Mouse (Mus musculus): ENCODE data around the gene Myg1. TPM values are rescaled to one million over a fixed set of nuclear protein-coding genes. Genes with fewer than 3 reads are reported as not detected.

Myg1 gene
- total and polyA plus RNA-seq, 2 experiments, result 25.5 to 32.3 TPM

DNA sequence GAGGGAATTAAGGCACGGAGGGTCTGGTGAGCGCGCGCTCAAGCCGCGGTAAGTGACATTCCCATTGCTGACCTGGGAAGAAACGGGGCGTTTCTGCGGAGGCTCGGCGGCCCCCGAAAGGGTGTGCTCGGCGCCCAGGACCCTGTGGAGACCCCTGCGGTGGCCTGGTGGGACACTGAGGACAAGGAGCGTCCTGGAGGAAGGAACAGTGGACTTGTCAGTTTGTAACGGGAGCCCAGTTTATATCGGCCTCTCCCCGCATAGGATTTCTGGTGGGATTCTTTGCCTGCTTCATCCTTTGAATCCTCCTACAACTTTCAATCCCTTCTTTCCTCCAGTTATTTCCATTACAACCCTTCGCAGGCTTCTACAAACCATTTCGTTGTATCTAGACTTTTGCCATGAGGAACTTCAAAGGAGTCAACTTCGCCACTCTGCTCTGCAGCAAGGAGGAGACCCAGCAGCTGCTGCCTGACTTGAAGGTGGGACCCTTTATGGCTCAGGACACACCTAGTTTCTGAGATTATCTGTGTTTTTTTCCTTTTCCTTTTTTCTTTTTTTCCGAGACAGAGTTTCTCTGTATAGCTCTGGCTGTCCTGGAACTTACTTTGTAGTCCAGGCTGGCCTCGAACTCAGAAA, 35.0 kb upstream of the Myg1 start:
- no peak for DNase-seq (ENCODE audit: extremely low read depth, low read depth, low spot score)
- H3K27me3 ChIP-seq (ENCODE audit: control insufficient read depth, insufficient read depth, low read length), result no peaks in the 10 kb centered on the region
- WGBS, result 9% methylated on average over 24 of the region's 24 CpGs
- TF ChIP-seq POLR2A (IDR thresholded peaks at IDR 0.05; ENCODE audit: extremely low read depth, insufficient read depth, low read length) (no peak), CTCF (IDR thresholded peaks at IDR 0.05; ENCODE audit: low read depth, low read length) (no peak)
- H3K4me3 ChIP-seq (ENCODE audit: insufficient read depth, low read depth, low read length), result peak overlapping the region; percentile 57
- H3K4me1 ChIP-seq (ENCODE audit: control insufficient read depth, insufficient read depth, low read length), result no peaks in the 10 kb centered on the region
- H3K27ac ChIP-seq (replicated peaks; ENCODE audit: insufficient read depth, low read depth, low read length), result no peak overlapping the region
- H3K79me2 ChIP-seq (ENCODE audit: control insufficient read depth, insufficient read depth, low read length), result no peaks in the 10 kb centered on the region
- peak overlapping the region; percentile 12 for H3K9ac ChIP-seq (ENCODE audit: low read depth, low read length)
- H3K36me3 ChIP-seq (ENCODE audit: control insufficient read depth, insufficient read depth, low read length), result no peaks in the 10 kb centered on the region

DNA sequence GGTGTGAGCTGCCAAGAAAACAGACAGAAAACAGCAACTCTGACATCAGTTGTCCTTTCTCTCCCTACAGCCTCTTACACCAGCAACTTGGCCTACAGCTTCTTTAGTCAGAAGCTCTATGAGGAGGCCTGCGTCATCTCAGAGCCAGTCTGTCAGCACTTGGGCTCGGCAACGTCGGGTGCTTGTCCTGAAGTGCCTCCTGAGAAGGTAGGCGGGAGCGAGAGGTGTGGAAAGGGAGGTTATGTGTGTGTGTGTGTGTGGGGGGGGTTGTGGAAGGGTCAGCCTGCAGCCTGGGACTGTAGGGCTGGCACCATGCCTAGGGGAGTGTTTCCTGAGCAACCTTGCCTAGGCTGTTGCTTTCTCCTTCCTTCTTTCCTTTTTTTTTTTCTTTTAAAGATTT, 29.0 kb upstream of the Myg1 start:
- no peaks in the 10 kb centered on the region for H3K36me3 ChIP-seq (ENCODE audit: control insufficient read depth, insufficient read depth, low read length)
- no peak for TF ChIP-seq POLR2A (IDR thresholded peaks at IDR 0.05; ENCODE audit: extremely low read depth, insufficient read depth, low read length)
- no peak for TF ChIP-seq CTCF (IDR thresholded peaks at IDR 0.05; ENCODE audit: low read depth, low read length)
- 96% methylated on average over 6 of the region's 6 CpGs for WGBS

DNA sequence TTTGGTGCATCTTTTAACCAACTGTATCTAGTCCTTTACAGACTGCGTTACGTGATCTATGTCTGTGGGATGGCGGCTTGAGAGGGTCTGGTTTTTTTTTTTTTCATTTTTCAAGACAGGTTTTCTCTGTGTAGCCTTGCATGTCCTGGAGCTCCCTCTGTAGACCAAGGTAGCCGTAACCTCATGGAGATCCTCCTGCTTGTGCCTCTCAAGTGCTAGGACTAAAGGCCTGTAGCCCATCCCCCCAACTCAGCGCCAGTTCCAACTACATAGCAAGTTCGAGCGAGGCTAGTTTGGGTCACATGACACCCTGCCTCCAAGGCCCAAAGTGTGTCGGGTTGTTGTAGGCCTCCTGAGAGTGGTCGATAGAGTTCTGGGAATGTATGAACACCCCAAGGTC, 22.8 kb upstream of the Myg1 start:
- no peak for DNase-seq (ENCODE audit: extremely low read depth, low read depth, low spot score)
- no peak overlapping the region for H3K4me3 ChIP-seq (ENCODE audit: insufficient read depth, low read depth, low read length)
- H3K79me2 ChIP-seq (ENCODE audit: control insufficient read depth, insufficient read depth, low read length), result no peaks in the 10 kb centered on the region
- no peak overlapping the region for H3K27ac ChIP-seq (replicated peaks; ENCODE audit: insufficient read depth, low read depth, low read length)
- 93% methylated on average over 9 of the region's 9 CpGs for WGBS
- no peak for TF ChIP-seq CTCF (IDR thresholded peaks at IDR 0.05; ENCODE audit: low read depth, low read length)
- no peak for TF ChIP-seq POLR2A (IDR thresholded peaks at IDR 0.05; ENCODE audit: extremely low read depth, insufficient read depth, low read length)
- no peak overlapping the region for H3K9ac ChIP-seq (ENCODE audit: low read depth, low read length)
- no peaks in the 10 kb centered on the region for H3K36me3 ChIP-seq (ENCODE audit: control insufficient read depth, insufficient read depth, low read length)
- H3K27me3 ChIP-seq (ENCODE audit: control insufficient read depth, insufficient read depth, low read length), result no peaks in the 10 kb centered on the region
- H3K4me1 ChIP-seq (ENCODE audit: control insufficient read depth, insufficient read depth, low read length), result peaks cover 2% of the 10 kb centered on the region; the same call in 1 of the 2 replicates

More for the DNA sequence above, 29.0 kb upstream of the Myg1 start:
- Histone ChIP-seq H3K4me3 (ENCODE audit: insufficient read depth, low read depth, low read length) (no peak overlapping the region), H3K27me3 (ENCODE audit: control insufficient read depth, insufficient read depth, low read length) (no peaks in the 10 kb centered on the region), H3K9ac (ENCODE audit: low read depth, low read length) (no peak overlapping the region), H3K27ac (replicated peaks; ENCODE audit: insufficient read depth, low read depth, low read length) (no peak overlapping the region), H3K4me1 (ENCODE audit: control insufficient read depth, insufficient read depth, low read length) (no peaks in the 10 kb centered on the region), H3K79me2 (ENCODE audit: control insufficient read depth, insufficient read depth, low read length) (no peaks in the 10 kb centered on the region)
- DNase-seq (ENCODE audit: extremely low read depth, low read depth, low spot score), result no peak

DNA sequence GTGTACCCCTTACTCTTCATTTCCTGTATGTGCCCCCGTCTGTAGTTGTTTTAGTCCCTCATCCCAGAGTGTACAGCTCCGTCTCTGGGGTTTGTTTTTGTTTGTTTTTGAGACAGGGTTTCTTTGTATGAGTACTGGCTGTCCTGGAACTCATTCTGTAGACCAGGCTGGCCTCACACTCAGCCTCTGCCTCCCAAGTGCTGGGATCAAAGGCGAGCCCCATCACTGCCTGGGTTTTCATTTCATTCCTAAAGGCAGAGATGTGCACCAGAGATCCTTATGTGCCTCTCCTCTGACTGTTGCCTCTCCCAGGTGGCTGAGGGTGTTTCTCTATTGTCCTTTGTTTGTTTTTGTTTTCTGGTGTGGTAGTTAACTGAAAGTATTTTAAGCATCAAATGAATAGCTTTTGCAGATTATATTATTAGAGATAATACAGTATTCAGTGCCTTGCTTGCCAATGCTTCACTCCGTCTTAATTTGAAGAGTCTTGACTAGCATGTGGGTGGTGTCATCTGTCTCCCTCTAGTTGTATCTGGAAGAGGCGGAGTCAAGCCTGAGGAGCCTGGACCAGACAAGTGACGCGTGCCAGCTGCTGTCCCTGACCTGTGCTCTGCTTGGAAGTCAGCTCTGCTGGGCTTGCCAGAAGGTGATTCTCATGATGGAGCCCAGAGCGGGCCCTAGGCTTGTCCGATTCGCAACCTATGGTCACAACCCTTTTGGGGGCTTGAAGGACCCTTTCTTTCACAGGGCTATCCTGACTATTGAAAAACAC, 21.2 kb upstream of the Myg1 start:
- Histone ChIP-seq H3K27ac (replicated peaks; ENCODE audit: insufficient read depth, low read depth, low read length) (no peak overlapping the region), H3K4me1 (ENCODE audit: control insufficient read depth, insufficient read depth, low read length) (peaks cover 2% of the 10 kb centered on the region; the same call in 1 of the 2 replicates), H3K36me3 (ENCODE audit: control insufficient read depth, insufficient read depth, low read length) (no peaks in the 10 kb centered on the region), H3K79me2 (ENCODE audit: control insufficient read depth, insufficient read depth, low read length) (no peaks in the 10 kb centered on the region), H3K27me3 (ENCODE audit: control insufficient read depth, insufficient read depth, low read length) (no peaks in the 10 kb centered on the region), H3K9ac (ENCODE audit: low read depth, low read length) (no peak overlapping the region), H3K4me3 (ENCODE audit: insufficient read depth, low read depth, low read length) (no peak overlapping the region)
- 75% methylated on average over 10 of the region's 10 CpGs for WGBS
- DNase-seq (ENCODE audit: extremely low read depth, low read depth, low spot score), result peak; percentile 64
- TF ChIP-seq POLR2A (IDR thresholded peaks at IDR 0.05; ENCODE audit: extremely low read depth, insufficient read depth, low read length), result no peak
- no peak for TF ChIP-seq CTCF (IDR thresholded peaks at IDR 0.05; ENCODE audit: low read depth, low read length)

DNA sequence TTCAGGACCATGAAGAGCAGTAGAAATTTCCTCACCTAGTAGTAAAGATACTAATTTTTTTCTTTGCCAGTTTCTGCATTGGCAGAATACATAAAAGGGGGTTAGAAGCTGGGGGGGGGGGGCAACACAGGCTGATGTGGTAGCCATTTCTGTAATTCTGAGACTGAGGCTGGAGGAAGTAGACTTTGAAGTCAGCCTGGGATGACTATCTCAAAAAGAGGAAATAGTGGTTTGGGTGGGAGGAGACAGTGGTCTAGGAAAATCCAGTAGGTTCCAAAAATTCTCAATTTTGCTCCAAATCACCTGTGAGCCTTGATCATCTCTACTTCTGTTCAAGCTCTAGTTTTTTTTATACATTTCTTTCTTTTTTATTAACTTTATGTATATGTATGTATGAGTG, 20.0 kb upstream of the Myg1 start:
- Histone ChIP-seq H3K79me2 (ENCODE audit: control insufficient read depth, insufficient read depth, low read length) (no peaks in the 10 kb centered on the region), H3K36me3 (ENCODE audit: control insufficient read depth, insufficient read depth, low read length) (no peaks in the 10 kb centered on the region), H3K9ac (ENCODE audit: low read depth, low read length) (no peak overlapping the region), H3K27me3 (ENCODE audit: control insufficient read depth, insufficient read depth, low read length) (no peaks in the 10 kb centered on the region), H3K27ac (replicated peaks; ENCODE audit: insufficient read depth, low read depth, low read length) (no peak overlapping the region), H3K4me3 (ENCODE audit: insufficient read depth, low read depth, low read length) (no peak overlapping the region), H3K4me1 (ENCODE audit: control insufficient read depth, insufficient read depth, low read length) (peaks cover 2% of the 10 kb centered on the region; the same call in 1 of the 2 replicates)
- TF ChIP-seq CTCF (IDR thresholded peaks at IDR 0.05; ENCODE audit: low read depth, low read length) (no peak), POLR2A (IDR thresholded peaks at IDR 0.05; ENCODE audit: extremely low read depth, insufficient read depth, low read length) (no peak)
- DNase-seq (ENCODE audit: extremely low read depth, low read depth, low spot score), result no peak

DNA sequence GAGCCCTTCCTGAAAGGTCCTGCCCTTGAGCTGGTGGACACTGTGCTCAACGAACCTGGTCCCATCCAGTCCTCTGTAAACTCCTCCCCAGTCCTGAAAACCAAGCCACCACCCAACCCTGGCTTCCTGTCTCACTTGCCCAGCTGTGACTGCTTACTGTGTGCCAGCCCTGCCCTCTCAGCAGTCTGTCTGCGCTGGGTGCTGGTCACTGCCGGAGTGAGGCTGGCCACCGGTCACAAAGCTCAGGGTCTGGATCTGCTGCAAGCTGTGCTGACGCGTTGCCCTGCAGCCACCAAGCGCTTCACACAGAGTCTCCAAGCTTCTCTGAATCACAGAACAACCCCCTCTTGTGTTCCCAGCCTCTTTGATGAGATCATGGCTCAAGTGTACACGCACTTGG, 16.2 kb upstream of the Myg1 start:
- Histone ChIP-seq H3K4me3 (ENCODE audit: insufficient read depth, low read depth, low read length) (no peak overlapping the region), H3K27ac (replicated peaks; ENCODE audit: insufficient read depth, low read depth, low read length) (no peak overlapping the region), H3K79me2 (ENCODE audit: control insufficient read depth, insufficient read depth, low read length) (no peaks in the 10 kb centered on the region), H3K27me3 (ENCODE audit: control insufficient read depth, insufficient read depth, low read length) (no peaks in the 10 kb centered on the region), H3K36me3 (ENCODE audit: control insufficient read depth, insufficient read depth, low read length) (no peaks in the 10 kb centered on the region), H3K9ac (ENCODE audit: low read depth, low read length) (no peak overlapping the region), H3K4me1 (ENCODE audit: control insufficient read depth, insufficient read depth, low read length) (no peaks in the 10 kb centered on the region; the same call in 1 of the 2 replicates)
- no peak for DNase-seq (ENCODE audit: extremely low read depth, low read depth, low spot score)
- 94% methylated on average over 8 of the region's 8 CpGs for WGBS
- TF ChIP-seq CTCF (IDR thresholded peaks at IDR 0.05; ENCODE audit: low read depth, low read length) (no peak), POLR2A (IDR thresholded peaks at IDR 0.05; ENCODE audit: extremely low read depth, insufficient read depth, low read length) (no peak)
